Mouse (Mus musculus) liver, embryonic 14.5 days (tissue): ENCODE measurements around the gene Fbxw7. TPM values are rescaled to one million over a fixed set of nuclear protein-coding genes. Genes with fewer than 3 reads are reported as not detected.

Experiments used
- ATAC-seq: fragments of 200-750 bp; cut with Nextera tagmentation; 2 replicates; pipeline ENCODE4 v1.8.0; 2017; ENCODE audit warnings: moderate number of reproducible peaks, mild to moderate bottlenecking, moderate library complexity; ENCODE audit not compliant: insufficient read depth
- DNase-seq, 3 experiments: peaks; one replicate each; pipeline ENCODE4 v3.0.0-alpha.2; 2012 to 2013; ENCODE audit warnings: low read depth in 3 of 3, low spot score in 3 of 3
- H3K27ac ChIP-seq: fragments of 300-500 bp; sonication (generic); 2 replicates; pipeline ENCODE4 v1.5.1; 2014; ENCODE audit warnings: moderate library complexity, mild to moderate bottlenecking, control low read depth, inconsistent platforms
- H3K27me3 ChIP-seq: fragments of 300-500 bp; sonication (generic); 2 replicates; pipeline ENCODE4 v1.6.1; 2014; ENCODE audit warnings: mild to moderate bottlenecking, low read length, moderate library complexity; ENCODE audit not compliant: control insufficient read depth, insufficient read depth
- H3K36me3 ChIP-seq: fragments of 300-500 bp; sonication (generic); replicated peaks from 2 replicates; pipeline ENCODE4 v1.6.1; 2014; ENCODE audit warnings: low read depth; ENCODE audit not compliant: control insufficient read depth, insufficient read depth
- H3K4me1 ChIP-seq, 2 experiments: fragments of 200-500 bp in 1 of 2; fragments of 300-500 bp in 1 of 2; sonication (generic) in 1 of 2; replicated peaks; 2 replicates each; pipeline ENCODE4 v1.6.1; 2012 to 2014; ENCODE audit warnings: antibody characterized with exemption in 1 of 2, inconsistent platforms in 1 of 2, low read length in 1 of 2; ENCODE audit not compliant: control insufficient read depth in 2 of 2, insufficient read depth in 2 of 2
- H3K4me2 ChIP-seq: fragments of 300-500 bp; sonication (generic); 2 replicates; pipeline ENCODE4 v1.6.1; 2014; ENCODE audit warnings: low read depth, mild to moderate bottlenecking, control low read depth, moderate library complexity
- H3K4me3 ChIP-seq, 2 experiments: fragments of 200-500 bp in 1 of 2; fragments of 300-500 bp in 1 of 2; sonication (generic) in 1 of 2; 2 replicates each; pipeline ENCODE4 v1.5.1; 2012 to 2014; ENCODE audit warnings: low read depth in 2 of 2, low read length in 2 of 2, mild to moderate bottlenecking in 2 of 2, control low read depth in 1 of 2, inconsistent platforms in 1 of 2, moderate library complexity in 1 of 2; ENCODE audit not compliant: insufficient read depth in 1 of 2
- H3K9ac ChIP-seq: fragments of 300-500 bp; sonication (generic); replicated peaks from 2 replicates; pipeline ENCODE4 v1.6.1; 2014; ENCODE audit warnings: mild to moderate bottlenecking, control low read depth, moderate library complexity
- H3K9me3 ChIP-seq: fragments of 300-500 bp; sonication (generic); 2 replicates; pipeline ENCODE4 v1.6.1; 2016; ENCODE audit warnings: low read length, mixed read lengths; ENCODE audit not compliant: control insufficient read depth
- CTCF ChIP-seq: IDR thresholded peaks from 2 replicates; pipeline ENCODE4 v1.5.1; 2016; ENCODE audit warnings: antibody characterized with exemption, low read depth, control low read depth
- EP300 ChIP-seq: IDR thresholded peaks from 2 replicates; pipeline ENCODE4 v1.6.1; 2016; ENCODE audit warnings: antibody characterized with exemption, low read depth
- WGBS: fragments of 180-500 bp; shearing (Covaris S2); extraction: QIAGEN DNeasy Blood & Tissue Kit; methylation state at CpG from one replicate; pipeline ENCODE4 v1.1.7; 2014; ENCODE audit not compliant: insufficient replicate concordance; 5-methylcytosine and 5-hydroxymethylcytosine counted together
- polyA plus RNA-seq, 2 experiments: library from polyadenylated mRNA; depleted of rRNA in 1 of 2; stranded (reverse) in 1 of 2; unstranded in 1 of 2; fragments of >200 nt; fragmentation: Nextera tagmentation in 1 of 2; extraction: Ambion mirVana in 1 of 2; gene quantifications; 2 replicates each; pipeline versions ENCODE4 v1.2.1 to v1.2.3; 2012 to 2014

Fbxw7 gene
- polyA plus RNA-seq, 2 experiments, result 2.4 to 2.5 TPM

DNA sequence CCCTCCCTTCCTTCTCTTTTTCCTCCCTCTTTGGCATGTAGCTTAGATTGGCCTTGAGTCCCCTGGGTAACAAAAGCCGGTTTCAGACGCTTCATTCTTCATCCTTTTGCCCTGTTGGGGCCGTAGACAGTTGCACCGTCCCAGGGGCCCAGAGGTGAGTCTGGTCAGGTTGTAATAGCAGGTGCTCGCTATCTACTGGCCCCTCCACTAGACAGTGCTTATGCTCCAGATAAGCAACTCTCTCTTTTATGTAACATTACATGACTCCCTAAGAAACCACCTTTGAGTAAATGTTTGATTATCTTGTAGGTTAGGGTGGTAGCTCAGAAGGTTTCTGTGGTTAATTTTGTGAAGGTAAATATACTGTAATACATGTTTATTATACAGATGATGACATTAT is 21.0 kb downstream of the Fbxw7 start:
- TF ChIP-seq EP300, result no peak
- no peak for TF ChIP-seq CTCF
- 49% methylated on average over 5 of the region's 5 CpGs for WGBS
- no peaks in the 10 kb centered on the region for H3K36me3 ChIP-seq
- no peaks in the 10 kb centered on the region for H3K27me3 ChIP-seq
- DNase-seq, result no peak
- H3K9ac ChIP-seq, result no peak overlapping the region
- no peaks in the 10 kb centered on the region for H3K9me3 ChIP-seq
- no peak for ATAC-seq
- H3K4me3 ChIP-seq, result no peak overlapping the region
- H3K4me2 ChIP-seq, result no peak overlapping the region
- H3K4me1 ChIP-seq, result peaks cover 2% of the 10 kb centered on the region in 2 experiments; a peak in 1 of 4 replicates
- H3K27ac ChIP-seq, result no peak overlapping the region

DNA sequence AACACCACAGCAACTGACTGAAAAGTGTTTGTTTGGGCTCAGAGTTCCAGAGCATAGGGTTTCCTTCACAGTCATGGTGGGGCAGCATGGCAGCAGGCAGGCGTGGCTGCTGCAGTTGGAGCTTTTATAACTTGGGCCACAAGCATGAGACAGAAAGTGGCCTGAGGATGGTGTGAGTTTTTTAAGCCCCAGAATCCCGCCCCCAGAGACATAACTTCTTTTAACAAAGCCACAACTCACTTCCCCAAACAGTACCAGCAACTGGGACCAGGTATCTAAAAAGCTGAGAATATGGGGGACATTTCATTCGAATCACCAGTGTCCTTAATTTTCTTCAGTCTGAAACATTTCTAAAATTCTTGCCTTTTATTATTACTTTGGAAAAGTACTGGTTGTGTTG is 22.9 kb downstream of the Fbxw7 start:
- Histone ChIP-seq H3K36me3 (no peaks in the 10 kb centered on the region), H3K9me3 (no peaks in the 10 kb centered on the region), H3K27ac (no peak overlapping the region), H3K9ac (no peak overlapping the region), H3K27me3 (no peaks in the 10 kb centered on the region), H3K4me2 (no peak overlapping the region), H3K4me1 (peaks cover 2% of the 10 kb centered on the region in 2 experiments; a peak in 1 of 4 replicates), H3K4me3 (no peak overlapping the region)
- no peak for ATAC-seq
- WGBS, result 59% methylated on average over 3 of the region's 3 CpGs
- DNase-seq, result no peak
- TF ChIP-seq EP300, result no peak
- TF ChIP-seq CTCF, result no peak

DNA sequence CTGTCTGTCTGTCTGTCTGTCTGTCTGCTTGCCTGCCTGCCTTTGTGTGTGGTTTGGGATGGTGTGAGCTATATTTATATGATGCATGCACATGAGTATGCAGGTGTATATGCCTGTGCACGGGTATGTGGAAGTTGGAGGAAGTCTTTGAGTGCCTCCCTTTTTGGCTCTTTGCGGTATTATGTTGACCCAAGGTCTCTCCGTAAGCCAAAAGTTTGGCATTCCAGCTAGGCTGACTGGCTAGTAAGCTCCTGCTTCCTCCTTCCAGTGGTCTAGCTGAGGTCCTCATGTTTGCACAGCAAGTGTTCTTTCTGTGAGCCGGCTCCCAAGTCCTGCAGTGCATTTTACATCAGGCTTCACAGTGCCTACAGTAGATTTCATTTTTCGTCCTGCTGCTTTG is 24.4 kb downstream of the Fbxw7 start:
- ATAC-seq (no peak), DNase-seq (no peak)
- Histone ChIP-seq H3K9ac (no peak overlapping the region), H3K4me1 (peaks cover 0 to 2% of the 10 kb centered on the region in 2 experiments; a peak in 1 of 4 replicates), H3K27ac (no peak overlapping the region), H3K4me2 (no peak overlapping the region), H3K4me3 (no peak overlapping the region), H3K36me3 (no peaks in the 10 kb centered on the region), H3K9me3 (no peaks in the 10 kb centered on the region), H3K27me3 (no peaks in the 10 kb centered on the region)
- 74% methylated on average over 5 of the region's 5 CpGs for WGBS
- TF ChIP-seq EP300 (no peak), CTCF (no peak)

DNA sequence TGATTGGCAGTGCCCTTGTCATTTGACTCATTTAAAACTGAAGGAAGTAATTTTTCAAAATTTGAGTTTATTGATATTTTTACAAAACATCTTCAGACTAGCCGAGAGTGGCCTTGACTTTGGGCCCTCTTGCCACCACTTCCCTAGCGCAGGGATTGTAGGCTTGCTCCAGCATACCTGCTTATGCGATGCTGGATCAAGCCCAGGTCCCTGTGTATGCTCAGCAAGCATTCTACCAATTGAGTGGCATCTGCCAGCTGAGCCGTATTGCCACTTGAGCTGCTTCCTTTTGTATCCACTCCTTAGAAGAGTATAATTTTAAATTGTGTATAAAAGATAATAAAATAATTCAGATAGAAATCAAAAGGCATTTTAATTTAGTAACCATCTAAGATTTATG is 26.2 kb downstream of the Fbxw7 start:
- WGBS, result 75% methylated on average over 4 of the region's 4 CpGs
- no peak overlapping the region for H3K9ac ChIP-seq

DNA sequence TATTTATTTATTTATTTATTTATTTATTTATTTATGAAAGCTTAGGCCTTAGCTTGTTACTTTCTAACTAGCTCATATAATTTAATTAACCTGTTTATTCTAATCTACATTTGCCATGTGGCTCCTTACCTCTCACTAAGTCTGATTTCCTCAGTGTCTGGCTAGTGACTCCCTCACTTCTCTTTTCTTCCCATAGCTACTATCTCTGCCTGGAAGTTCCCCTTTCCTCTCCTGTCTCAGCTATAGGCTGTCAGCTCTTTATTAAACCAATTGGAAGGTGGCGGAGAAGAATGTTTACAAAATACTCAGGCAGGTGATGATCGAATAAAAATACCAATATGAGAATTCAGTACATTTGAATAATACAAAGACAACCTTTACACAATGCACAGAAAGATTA is 27.7 kb downstream of the Fbxw7 start:
- whole genome bisulfite sequencing, result 46% methylated on average over 2 of the region's 2 CpGs
- no peak overlapping the region for H3K4me2 ChIP-seq
- DNase-seq, result no peak
- no peaks in the 10 kb centered on the region for H3K27me3 ChIP-seq
- H3K36me3 ChIP-seq, result no peaks in the 10 kb centered on the region
- H3K9ac ChIP-seq, result no peak overlapping the region
- no peak for TF ChIP-seq CTCF
- no peak for TF ChIP-seq EP300
- no peaks in the 10 kb centered on the region for H3K9me3 ChIP-seq
- no peak for ATAC-seq
- no peak overlapping the region for H3K27ac ChIP-seq
- H3K4me3 ChIP-seq, result no peak overlapping the region
- H3K4me1 ChIP-seq, result no peaks in the 10 kb centered on the region

More for the DNA sequence above, 26.2 kb downstream of the Fbxw7 start:
- H3K9me3 ChIP-seq, result no peaks in the 10 kb centered on the region
- TF ChIP-seq EP300 (no peak), CTCF (no peak)
- H3K4me1 ChIP-seq, result no peaks in the 10 kb centered on the region
- H3K4me2 ChIP-seq, result no peak overlapping the region
- no peak overlapping the region for H3K4me3 ChIP-seq
- no peak for DNase-seq
- H3K27ac ChIP-seq, result no peak overlapping the region
- no peaks in the 10 kb centered on the region for H3K36me3 ChIP-seq
- ATAC-seq, result no peak
- no peaks in the 10 kb centered on the region for H3K27me3 ChIP-seq
